Mouse (Mus musculus) kidney, embryonic 16.5 days (tissue): Measurements from ENCODE around the gene Hmgxb4. TPM values are rescaled to one million over a fixed set of nuclear protein-coding genes. Genes with fewer than 3 reads are reported as not detected.

ENCODE experiments used
- ATAC-seq: fragments of 200-750 bp; cut with Nextera tagmentation; 2 replicates; pipeline ENCODE4 v1.8.0; 2017; ENCODE audit warnings: moderate TSS enrichment; ENCODE audit not compliant: low FRiP score, low TSS enrichment
- H3K27ac ChIP-seq: fragments of 300-500 bp; sonication (generic); 2 replicates; pipeline ENCODE4 v1.5.1; 2014; ENCODE audit warnings: low read length
- H3K27me3 ChIP-seq: fragments of 300-500 bp; sonication (generic); 2 replicates; pipeline ENCODE4 v1.6.1; 2014; ENCODE audit warnings: low read length, control low read depth, mixed read lengths; ENCODE audit not compliant: insufficient read depth
- H3K36me3 ChIP-seq: fragments of 300-500 bp; sonication (generic); 2 replicates; pipeline ENCODE4 v1.6.1; 2014; ENCODE audit warnings: low read length, control low read depth, mixed read lengths; ENCODE audit not compliant: insufficient read depth
- H3K4me1 ChIP-seq: fragments of 300-500 bp; sonication (generic); 2 replicates; pipeline ENCODE4 v1.6.1; 2014; ENCODE audit warnings: low read length, control low read depth, mixed read lengths; ENCODE audit not compliant: insufficient read depth
- H3K4me2 ChIP-seq: fragments of 300-500 bp; sonication (generic); replicated peaks from 2 replicates; pipeline ENCODE4 v1.6.1; 2014; ENCODE audit warnings: low read depth, low read length
- H3K4me3 ChIP-seq: fragments of 300-500 bp; sonication (generic); 2 replicates; pipeline ENCODE4 v1.5.1; 2014; ENCODE audit warnings: mild to moderate bottlenecking, low read length
- H3K9ac ChIP-seq: fragments of 300-500 bp; sonication (generic); replicated peaks from 2 replicates; pipeline ENCODE4 v1.6.1; 2014; ENCODE audit warnings: low read length
- H3K9me3 ChIP-seq: fragments of 300-500 bp; sonication (generic); 2 replicates; pipeline ENCODE4 v1.6.1; 2016; ENCODE audit warnings: low read length, control low read depth
- WGBS: fragments of 180-500 bp; shearing (Covaris S2); extraction: QIAGEN DNeasy Blood & Tissue Kit; methylation state at CpG from one replicate; pipeline ENCODE4 v1.1.7; 2014; 5-methylcytosine and 5-hydroxymethylcytosine counted together
- polyA plus RNA-seq: library from polyadenylated mRNA; unstranded; fragments of >200 nt; fragmentation: Nextera tagmentation; extraction: Ambion mirVana; gene quantifications from 2 replicates; pipeline ENCODE4 v1.2.1, GENCODE M21; 2015

Gene Hmgxb4
- polyA plus RNA-seq, 1 experiment from 2014 or later, result 33.8 TPM

DNA sequence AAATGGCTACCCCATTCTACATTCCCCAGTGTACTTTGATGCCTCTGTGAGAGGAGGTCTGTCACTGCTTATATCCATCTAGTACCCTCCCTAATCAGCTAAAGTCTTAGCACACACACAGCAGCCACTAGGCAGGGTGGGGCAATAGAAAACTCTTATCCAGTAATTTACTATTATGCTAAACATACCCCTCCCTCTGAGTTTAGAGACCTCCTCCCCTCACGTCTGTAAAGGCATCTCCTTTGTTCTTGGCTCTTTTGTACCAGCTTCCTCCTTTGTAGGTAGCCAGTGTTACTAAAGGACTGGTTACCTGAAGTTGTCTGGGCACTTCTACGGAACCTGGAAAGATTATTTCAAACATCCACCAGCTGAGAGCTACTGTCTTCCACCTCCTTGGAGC, 22.8 kb downstream of the Hmgxb4 start:
- no peak overlapping the region for H3K27ac ChIP-seq
- H3K27me3 ChIP-seq, result no peaks in the 10 kb centered on the region
- H3K4me3 ChIP-seq, result no peak overlapping the region
- 75% methylated on average over 2 of the region's 2 CpGs for WGBS
- peaks cover 4% of the 10 kb centered on the region; the same call in 1 of the 2 replicates for H3K36me3 ChIP-seq
- H3K4me2 ChIP-seq, result no peak overlapping the region
- H3K4me1 ChIP-seq, result peaks cover 12% of the 10 kb centered on the region
- no peak for ATAC-seq
- no peaks in the 10 kb centered on the region for H3K9me3 ChIP-seq
- H3K9ac ChIP-seq, result no peak overlapping the region

DNA sequence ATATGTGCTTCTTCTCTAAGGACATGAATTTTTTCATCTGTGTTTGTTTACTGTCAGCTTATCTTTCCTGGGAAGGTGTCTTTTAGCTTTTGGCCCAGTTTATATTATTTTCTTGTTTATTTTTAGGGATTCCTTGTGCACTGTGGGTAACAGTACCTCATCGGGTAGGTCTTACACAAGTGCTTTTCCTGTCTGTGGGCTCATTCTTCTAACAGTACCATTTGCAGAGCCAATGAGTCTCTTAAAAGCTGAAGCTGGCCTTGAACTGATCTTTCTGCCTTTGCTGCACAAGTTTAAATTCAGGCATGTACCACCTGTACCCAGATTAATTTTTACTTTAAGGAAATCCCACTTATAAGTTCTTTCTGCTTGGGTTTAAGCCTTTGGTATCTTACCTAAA, 23.3 kb downstream of the Hmgxb4 start:
- H3K27ac ChIP-seq, result no peak overlapping the region
- H3K9ac ChIP-seq, result no peak overlapping the region
- no peak overlapping the region for H3K4me2 ChIP-seq
- peaks cover 12% of the 10 kb centered on the region for H3K4me1 ChIP-seq
- no peak overlapping the region for H3K4me3 ChIP-seq
- no peak for ATAC-seq
- no peaks in the 10 kb centered on the region for H3K9me3 ChIP-seq
- 85% methylated on average over 1 of the region's 1 CpGs for WGBS
- peaks cover 4% of the 10 kb centered on the region; the same call in 1 of the 2 replicates for H3K36me3 ChIP-seq
- H3K27me3 ChIP-seq, result no peaks in the 10 kb centered on the region

DNA sequence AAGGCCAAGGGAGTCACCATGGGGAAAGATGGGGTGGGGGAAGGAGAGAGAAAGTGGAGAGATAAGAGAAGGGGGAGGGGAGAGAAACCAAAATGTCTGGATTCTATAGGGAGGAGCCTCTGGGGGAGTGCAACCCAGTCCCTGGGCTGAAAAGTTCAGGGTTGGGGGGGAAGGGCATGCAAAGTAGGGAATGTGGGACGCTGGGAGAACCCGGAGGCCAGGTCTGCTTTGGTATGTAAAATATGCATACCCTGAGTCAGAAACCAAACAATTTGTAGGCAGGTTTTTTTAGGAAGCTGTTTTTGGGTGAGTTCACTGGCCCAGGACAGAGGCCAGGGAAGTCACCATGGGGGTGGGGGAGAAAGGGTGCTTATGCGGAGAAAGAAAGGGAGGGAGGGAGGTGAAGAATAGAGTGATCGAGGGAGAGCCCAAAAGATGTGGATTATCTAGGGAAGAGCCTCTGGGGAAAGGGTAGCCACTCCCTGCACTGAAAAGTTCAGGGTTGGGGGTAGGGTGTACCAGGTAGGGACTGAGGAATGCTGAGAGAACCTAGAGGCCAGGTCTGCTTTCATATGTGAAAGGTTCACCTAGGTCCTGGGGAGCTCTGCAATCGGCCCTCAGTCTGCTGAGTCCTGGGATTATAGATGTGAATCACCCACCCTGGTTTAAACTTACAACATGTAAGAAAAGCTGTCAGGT, 25.3 kb downstream of the Hmgxb4 start:
- peak overlapping the region; percentile 49 for H3K27ac ChIP-seq
- 30% methylated on average over 5 of the region's 5 CpGs for WGBS
- peaks cover 20% of the 10 kb centered on the region for H3K36me3 ChIP-seq
- no peaks in the 10 kb centered on the region for H3K27me3 ChIP-seq
- H3K4me3 ChIP-seq, result no peak overlapping the region
- no peak overlapping the region for H3K9ac ChIP-seq
- peaks cover 12% of the 10 kb centered on the region for H3K4me1 ChIP-seq
- H3K9me3 ChIP-seq, result no peaks in the 10 kb centered on the region
- peak overlapping the region; percentile 15; the same call in 1 of the 2 replicates for H3K4me2 ChIP-seq
- peak; percentile 74 for ATAC-seq

DNA sequence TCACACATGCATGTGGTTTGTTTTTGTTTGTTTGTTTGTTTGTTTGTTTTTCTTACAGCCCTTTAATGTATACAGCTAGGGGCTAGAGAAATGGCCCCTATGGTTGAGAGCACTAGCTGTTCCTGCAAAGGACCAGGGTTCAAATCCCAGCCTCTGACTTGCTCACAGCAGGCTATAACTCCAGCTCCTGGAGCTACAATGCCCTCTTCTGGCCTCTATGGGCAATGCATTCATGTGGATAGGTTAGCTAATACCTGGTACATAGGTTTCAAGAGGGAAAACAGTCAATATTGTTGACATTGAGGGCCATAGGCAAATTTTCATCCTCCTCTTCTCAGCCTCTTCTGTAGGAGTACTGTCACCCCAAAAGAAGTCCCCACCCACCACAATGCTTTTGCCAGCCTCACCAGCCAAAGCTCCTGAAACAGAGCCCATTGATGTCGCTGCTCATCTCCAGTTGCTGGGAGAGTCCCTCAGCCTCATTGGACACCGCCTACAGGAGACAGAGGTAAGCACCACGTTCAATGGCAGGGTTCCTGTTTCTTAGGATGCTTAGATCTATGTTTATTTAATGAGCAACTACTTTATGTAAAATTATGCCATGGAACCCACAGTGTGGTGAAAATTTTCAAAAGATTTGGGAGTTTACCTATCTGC, 30.6 kb downstream of the Hmgxb4 start:
- no peak overlapping the region for H3K27ac ChIP-seq
- no peak overlapping the region for H3K4me2 ChIP-seq
- ATAC-seq, result no peak
- H3K36me3 ChIP-seq, result peaks cover 44% of the 10 kb centered on the region
- H3K4me3 ChIP-seq, result no peak overlapping the region
- H3K9me3 ChIP-seq, result no peaks in the 10 kb centered on the region
- no peak overlapping the region for H3K9ac ChIP-seq
- H3K27me3 ChIP-seq, result no peaks in the 10 kb centered on the region
- WGBS, result 90% methylated on average over 3 of the region's 3 CpGs
- peaks cover under 1% of the 10 kb centered on the region; the same call in 1 of the 2 replicates for H3K4me1 ChIP-seq

DNA sequence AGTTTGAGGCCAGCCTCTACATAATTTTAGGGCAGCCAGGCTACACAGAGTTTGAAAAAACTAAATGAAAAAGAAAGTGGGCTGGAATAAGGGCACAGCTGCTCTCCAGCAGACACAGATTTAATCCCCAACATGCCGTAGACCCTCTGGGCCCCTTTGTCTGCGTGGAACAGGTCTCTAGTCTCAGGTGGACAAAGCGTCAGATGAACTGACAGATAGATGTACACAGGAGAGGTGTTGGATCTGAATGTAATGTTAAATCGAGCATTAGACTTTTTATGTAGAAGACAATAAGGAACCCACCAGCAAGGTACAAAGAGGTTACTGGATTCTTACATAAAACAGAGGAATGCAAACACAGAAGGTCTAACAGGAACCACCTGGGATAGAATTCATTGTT, 32.7 kb downstream of the Hmgxb4 start:
- 93% methylated on average over 4 of the region's 4 CpGs for WGBS
- no peaks in the 10 kb centered on the region for H3K27me3 ChIP-seq
- no peaks in the 10 kb centered on the region for H3K4me1 ChIP-seq
- no peak overlapping the region for H3K4me2 ChIP-seq
- no peaks in the 10 kb centered on the region for H3K9me3 ChIP-seq
- H3K27ac ChIP-seq, result no peak overlapping the region
- no peak overlapping the region for H3K4me3 ChIP-seq
- no peak for ATAC-seq
- H3K36me3 ChIP-seq, result peaks cover 61% of the 10 kb centered on the region
- no peak overlapping the region for H3K9ac ChIP-seq

DNA sequence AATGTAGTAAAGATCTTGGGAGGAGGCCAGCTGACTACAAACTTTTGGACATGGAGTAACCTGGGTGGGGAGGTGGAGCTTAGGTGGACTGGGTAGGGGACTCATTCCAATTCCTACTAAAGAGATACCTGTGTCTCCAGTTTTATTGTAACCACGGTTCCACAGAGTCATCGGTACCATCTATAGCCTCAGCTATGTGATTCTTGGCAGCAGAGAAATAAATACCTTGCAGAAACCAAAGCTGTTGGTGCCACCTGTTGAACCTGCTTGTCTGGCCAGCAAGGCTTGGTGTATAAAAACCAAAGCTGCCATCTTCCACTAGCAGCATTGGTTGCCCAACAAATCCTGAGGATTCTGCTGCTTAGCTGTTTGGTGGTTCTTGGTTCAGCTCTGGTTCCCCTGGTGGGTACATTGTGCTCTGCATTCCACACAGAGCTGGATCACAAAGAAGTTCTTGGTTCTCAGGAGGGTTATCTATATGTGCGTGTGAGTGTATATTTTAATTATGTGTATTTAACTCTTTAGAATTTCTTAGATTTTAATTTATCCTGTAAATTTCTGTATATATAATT, 37.4 kb downstream of the Hmgxb4 start:
- no peak overlapping the region for H3K9ac ChIP-seq
- WGBS, result 96% methylated on average over 3 of the region's 3 CpGs
- H3K9me3 ChIP-seq, result no peaks in the 10 kb centered on the region
- no peak overlapping the region for H3K4me3 ChIP-seq
- no peak overlapping the region for H3K27ac ChIP-seq
- peaks cover 7% of the 10 kb centered on the region for H3K4me1 ChIP-seq
- H3K27me3 ChIP-seq, result no peaks in the 10 kb centered on the region
- no peak overlapping the region for H3K4me2 ChIP-seq
- ATAC-seq, result no peak
- H3K36me3 ChIP-seq, result peaks cover 37% of the 10 kb centered on the region

DNA sequence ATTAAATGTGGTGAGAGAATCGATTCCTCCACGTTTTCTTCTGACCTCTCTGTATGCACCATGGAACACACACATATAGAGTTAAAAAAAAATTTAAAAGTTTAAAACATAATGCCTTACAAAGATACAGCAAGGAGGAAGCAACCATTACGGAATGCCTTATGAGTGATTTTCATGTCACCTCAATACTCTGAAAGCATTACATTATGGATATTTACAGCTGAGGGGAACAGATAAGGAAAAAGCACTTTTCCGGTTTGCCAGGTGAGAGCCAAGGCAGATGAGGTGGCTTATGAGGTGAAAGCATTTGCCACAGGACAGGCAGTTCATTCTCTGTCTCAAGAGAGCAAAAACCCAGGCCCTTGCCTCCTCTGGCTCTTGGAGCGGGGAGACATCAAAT, 39.8 kb downstream of the Hmgxb4 start:
- Histone ChIP-seq H3K36me3 (peaks cover 30% of the 10 kb centered on the region), H3K27me3 (no peaks in the 10 kb centered on the region), H3K27ac (peak overlapping the region; percentile 35; the same call in 1 of the 2 replicates), H3K4me3 (peak overlapping the region; percentile 67), H3K9ac (peak overlapping the region; percentile 73; the same call in 1 of the 2 replicates), H3K9me3 (no peaks in the 10 kb centered on the region), H3K4me1 (peaks cover 7% of the 10 kb centered on the region), H3K4me2 (peak overlapping the region; percentile 93)
- WGBS, result 67% methylated on average over 5 of the region's 5 CpGs
- ATAC-seq, result no peak

DNA sequence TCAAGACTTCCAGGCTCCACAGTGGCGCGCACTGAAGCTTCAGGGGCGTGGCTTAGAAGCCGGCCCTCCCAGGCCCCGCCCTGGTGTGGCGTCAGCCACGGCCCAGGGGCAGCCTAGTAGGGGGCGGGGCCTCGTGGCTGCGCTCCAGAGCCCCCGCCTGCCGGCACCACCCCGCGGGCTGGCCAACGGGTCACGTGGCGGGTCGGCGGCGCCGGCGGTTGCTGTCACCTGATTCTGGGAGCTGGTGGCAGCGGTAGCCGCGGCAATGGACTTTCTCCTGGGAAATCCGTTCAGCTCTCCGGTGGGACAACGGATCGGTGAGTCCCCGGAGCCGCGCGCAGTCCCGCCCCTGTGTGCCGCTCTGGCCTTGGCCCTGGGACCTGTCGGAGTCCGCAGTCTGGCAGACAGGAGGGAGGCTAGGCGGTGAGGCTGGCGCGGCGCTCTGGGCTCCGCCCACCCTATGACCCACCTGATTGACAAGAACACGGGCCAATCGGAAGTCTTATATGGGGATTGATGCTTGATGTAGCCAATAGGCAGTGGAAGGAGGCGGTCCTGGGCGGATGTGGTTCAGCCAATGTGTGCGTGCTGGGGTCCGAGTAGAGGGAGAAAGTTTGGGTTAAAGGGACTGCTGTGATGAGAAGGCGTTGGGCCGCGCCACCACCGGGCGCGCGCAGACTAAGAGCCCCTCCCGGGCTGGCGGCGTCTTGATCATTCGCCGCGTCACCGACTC, 40.5 kb downstream of the Hmgxb4 start, which contains the start of gene Tom1:
Tom1 (plus strand) TSS at position 195 of the 733 bp plus-strand sequence.
- H3K9me3 ChIP-seq, result no peaks in the 10 kb centered on the region
- H3K4me1 ChIP-seq, result peaks cover 7% of the 10 kb centered on the region
- H3K4me3 ChIP-seq, result peak within 1 kb of the TSS; percentile 67
- peak within 1 kb of the TSS; percentile 86 for H3K27ac ChIP-seq
- H3K4me2 ChIP-seq, result peak within 1 kb of the TSS; percentile 93
- H3K27me3 ChIP-seq, result no peaks in the 10 kb centered on the region
- H3K9ac ChIP-seq, result peak within 1 kb of the TSS; percentile 73
- peaks cover 24% of the 10 kb centered on the region for H3K36me3 ChIP-seq
- under 1% methylated on average over 62 of the region's 62 CpGs for WGBS
- peak; percentile 98 for ATAC-seq

DNA sequence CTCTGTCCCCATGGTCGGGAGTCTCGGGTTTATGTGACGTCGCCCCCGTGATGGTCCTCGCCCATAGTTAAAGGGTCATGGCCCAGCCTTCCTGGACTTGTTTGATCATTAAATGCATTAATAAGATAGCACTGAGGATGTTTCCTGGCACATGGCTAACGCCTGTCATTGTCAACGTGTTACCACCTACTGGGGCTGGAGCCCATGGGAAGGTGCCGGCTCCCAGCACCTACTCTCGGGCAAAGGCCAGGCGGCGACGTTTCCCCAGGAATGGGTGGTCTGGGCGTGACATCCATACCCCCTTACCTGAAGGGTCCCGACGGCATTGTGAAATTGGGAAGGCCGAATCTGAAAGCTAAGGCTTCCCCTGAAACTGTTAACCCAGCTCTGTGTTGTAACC, 41.1 kb downstream of the Hmgxb4 start:
- peak overlapping the region; percentile 67 for H3K4me3 ChIP-seq
- no peak; the same call in 1 of the 2 replicates for ATAC-seq
- peak overlapping the region; percentile 52 for H3K27ac ChIP-seq
- peaks cover 18% of the 10 kb centered on the region for H3K36me3 ChIP-seq
- 1% methylated on average over 17 of the region's 17 CpGs for WGBS
- peak overlapping the region; percentile 93 for H3K4me2 ChIP-seq
- peak overlapping the region; percentile 73 for H3K9ac ChIP-seq
- peaks cover 7% of the 10 kb centered on the region for H3K4me1 ChIP-seq
- no peaks in the 10 kb centered on the region for H3K9me3 ChIP-seq
- no peaks in the 10 kb centered on the region for H3K27me3 ChIP-seq
